Mouse (Mus musculus) brain, embryonic 14.5 days (tissue): ENCODE data around the gene Rims1. TPM values are rescaled to one million over a fixed set of nuclear protein-coding genes. Genes with fewer than 3 reads are reported as not detected.

Experiments used
- DNase-seq: peaks from one replicate; pipeline ENCODE4 v3.0.0-alpha.2; 2011; ENCODE audit warnings: low read depth
- CTCF ChIP-seq: fragments of 200-500 bp; IDR thresholded peaks from 2 replicates; pipeline ENCODE4 v1.5.1; 2012; ENCODE audit warnings: inconsistent platforms, mild to moderate bottlenecking, moderate library complexity, borderline replicate concordance; ENCODE audit not compliant: insufficient read depth, insufficient read length; ENCODE audit errors: extremely low read depth
- POLR2A ChIP-seq: fragments of 200-500 bp; IDR thresholded peaks from 2 replicates; pipeline ENCODE4 v1.6.1; 2012; ENCODE audit warnings: mild to moderate bottlenecking, inconsistent platforms, borderline replicate concordance; ENCODE audit not compliant: poor library complexity, insufficient read depth, insufficient read length, severe bottlenecking; ENCODE audit errors: extremely low read depth
- polyA plus RNA-seq: library from polyadenylated mRNA; depleted of rRNA; stranded (reverse); fragments of >200 nt; gene quantifications from 2 replicates; pipeline ENCODE4 v1.2.3, GENCODE M21; 2012; rRNA removed

The Rims1 gene
- 16.1 and 37.9 TPM in 2 replicates for polyA plus RNA-seq

DNA sequence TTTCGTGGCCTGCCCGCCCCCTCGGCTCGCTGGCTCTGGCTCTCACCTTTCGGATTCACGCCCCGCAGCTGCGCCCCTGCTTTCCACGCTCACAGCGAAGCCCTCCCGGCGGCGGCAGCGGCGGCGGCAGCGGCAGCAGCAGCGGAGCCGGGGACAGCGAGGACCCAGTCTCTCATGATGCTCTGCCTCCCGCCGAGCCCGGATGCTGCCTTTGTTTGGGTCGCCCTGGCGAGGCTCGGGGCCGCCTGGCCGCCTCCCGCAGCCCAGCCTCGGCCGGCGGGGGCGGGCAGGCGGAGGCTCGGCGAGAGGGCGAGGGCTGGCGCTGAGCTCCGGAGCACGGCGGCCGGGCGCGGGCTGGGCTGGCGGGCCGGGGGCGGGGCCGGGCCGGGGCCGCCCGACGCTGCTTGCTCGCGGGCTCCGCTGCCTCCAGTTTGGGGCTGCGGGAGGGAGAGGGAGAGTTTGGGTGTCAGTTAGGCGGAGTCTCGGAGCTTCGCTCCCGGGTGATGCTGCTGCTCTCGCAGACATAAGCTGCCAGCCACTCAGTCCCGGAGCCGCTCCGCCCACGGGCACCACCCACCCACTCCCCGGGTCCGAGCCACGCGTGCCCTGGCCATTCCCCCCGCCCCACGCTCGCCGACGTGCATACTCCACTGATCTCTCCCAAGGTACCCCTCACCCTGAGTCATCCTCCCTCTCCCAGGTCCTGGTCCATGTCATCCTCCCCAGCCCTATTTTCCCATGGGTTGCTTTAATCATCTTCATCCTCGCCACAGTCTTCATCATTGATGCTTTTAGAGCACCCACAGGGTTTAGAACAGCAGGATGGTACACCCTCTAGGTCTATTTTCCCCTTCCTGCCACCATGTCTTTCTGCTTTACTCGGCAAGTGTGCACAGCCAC, at the start of gene Rims1:
Rims1 (minus strand) TSS at position 269 of the 900 bp plus-strand sequence.
- TF ChIP-seq CTCF (no peak), POLR2A (peak; percentile 29)
- DNase-seq: peak; percentile 84

DNA sequence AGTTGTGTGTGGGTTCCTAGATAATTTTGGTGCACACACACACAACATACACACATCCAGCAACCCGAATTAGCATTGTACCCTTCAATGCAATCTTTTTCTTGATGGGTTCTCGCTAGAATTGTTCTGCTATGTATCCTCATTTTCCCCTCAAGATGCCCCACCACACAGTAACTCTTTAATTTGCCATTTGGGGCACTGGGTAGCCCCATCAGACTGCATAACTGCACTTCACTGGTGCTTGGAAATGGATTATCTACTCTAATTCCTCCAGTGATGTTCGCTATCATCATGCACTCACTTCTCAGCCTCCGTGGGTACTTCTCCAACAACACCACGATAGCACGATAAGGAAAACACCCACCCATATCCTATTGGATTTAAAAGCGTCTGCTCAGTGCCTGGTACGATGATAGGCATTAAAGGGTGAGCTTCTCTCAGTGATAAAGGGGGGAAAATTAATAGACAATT, 867 bp upstream of the Rims1 start:
- no peak for DNase-seq
- TF ChIP-seq POLR2A (no peak), CTCF (no peak)

DNA sequence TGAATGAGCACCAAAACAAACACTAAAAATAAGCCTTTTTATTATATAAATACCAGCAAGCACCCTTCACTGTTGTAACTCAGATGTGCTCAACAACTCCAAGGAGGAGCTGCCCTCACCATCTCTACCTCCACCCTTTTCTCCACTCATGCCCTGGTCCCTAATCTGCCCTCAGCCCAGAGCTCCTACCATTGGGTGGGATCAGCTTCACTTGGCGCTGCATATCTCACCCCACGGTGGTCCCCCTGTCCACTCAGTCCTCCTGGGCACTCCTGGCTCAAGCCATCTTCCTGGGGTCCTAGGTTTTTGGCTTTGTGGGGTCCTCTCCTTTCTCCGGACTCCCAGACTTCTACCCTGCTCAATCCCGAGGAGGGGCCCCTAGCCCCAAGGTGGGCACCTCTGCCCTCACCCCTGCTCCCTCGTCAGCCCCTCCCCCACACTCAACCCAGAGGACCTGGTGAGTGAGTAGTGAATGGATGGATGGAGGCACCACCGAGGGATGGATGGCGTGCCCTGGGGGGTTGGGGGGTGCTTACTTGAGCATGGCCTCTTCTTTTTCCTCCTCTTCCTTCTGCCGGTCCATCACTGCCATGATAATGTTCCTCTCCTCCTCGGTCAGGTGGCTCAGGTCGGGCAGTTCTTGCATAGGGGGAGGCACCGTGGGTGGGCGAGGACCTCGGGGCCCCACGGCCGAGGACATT, 619 bp downstream of the Rims1 start:
- TF ChIP-seq CTCF (no peak), POLR2A (no peak)
- DNase-seq: no peak

DNA sequence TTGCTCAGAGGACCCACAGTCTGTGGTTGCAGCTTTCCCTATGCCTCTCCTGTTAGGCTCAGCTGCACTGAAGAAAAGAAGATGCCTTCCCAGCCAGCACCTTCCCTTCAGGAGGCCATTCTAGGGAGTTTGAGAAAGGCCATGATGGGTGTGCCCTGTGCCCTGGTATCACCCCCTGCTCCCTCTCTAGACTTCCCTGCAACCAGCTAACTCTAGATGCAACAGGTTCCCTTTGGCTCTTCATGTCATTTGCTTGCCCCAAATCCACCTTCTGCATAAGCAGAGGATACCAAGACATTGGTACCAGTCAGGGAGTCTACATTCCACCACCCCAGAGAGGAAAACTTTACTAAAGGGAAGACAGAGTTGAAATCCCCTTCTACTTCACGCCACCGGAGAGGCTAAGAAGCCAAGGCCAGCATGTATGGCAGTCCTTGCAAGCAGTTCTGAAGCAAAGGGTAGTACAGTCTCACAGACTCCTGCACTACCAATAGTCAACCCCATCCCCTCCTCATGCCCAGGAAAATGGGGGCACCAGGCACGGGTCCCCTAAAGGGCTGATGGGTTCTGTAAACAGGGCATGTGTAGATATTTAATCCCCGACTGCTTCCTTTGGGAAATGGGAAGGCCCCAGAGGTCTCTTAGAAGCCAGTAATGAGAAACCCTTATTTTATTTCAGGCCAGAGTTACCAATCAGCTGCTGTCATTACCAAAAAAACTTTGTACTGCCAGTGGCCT, 1.5 kb downstream of the Rims1 start:
- TF ChIP-seq POLR2A (no peak), CTCF (no peak)
- DNase-seq: no peak

DNA sequence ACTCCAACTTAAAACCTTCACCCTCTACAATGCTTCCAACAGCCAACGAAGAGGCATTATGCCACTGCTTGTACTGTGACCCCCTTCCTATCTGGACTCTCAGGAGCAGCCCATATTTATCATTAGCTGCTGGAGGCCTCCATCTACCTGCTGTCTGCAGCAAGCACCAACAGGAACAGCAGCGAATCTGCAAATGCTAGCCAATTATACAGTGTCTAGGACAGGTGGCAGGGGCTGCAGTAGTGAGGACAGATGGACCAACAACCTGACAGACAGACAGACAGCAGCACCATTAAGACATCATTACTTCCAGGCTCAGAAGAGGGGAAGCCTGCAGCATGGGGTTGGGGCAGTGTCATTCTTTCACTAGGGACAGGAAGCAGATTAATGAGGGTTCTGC, 2.3 kb downstream of the Rims1 start:
- TF ChIP-seq CTCF: no peak
- TF ChIP-seq POLR2A: no peak
- peak; percentile 9 for DNase-seq

DNA sequence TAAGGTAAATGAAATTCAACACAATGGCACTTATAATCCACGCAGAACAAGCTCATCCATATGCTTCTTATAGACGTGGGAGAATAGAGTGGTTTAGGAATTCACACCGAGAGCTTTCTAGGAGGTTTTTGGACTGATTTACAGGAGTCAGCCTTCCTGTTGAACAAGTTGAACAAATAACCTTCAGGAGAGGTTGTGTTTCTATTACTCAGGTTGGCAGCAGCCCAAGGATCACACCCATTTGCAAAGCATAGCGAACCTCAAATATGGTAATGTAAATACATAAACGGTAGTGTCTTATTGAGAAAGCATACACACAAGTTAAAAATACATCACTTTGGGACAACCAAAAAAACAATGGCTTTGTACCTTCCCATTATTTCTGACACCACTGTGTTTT, 5.5 kb downstream of the Rims1 start:
- no peak for TF ChIP-seq POLR2A
- TF ChIP-seq CTCF: no peak
- DNase-seq: no peak

DNA sequence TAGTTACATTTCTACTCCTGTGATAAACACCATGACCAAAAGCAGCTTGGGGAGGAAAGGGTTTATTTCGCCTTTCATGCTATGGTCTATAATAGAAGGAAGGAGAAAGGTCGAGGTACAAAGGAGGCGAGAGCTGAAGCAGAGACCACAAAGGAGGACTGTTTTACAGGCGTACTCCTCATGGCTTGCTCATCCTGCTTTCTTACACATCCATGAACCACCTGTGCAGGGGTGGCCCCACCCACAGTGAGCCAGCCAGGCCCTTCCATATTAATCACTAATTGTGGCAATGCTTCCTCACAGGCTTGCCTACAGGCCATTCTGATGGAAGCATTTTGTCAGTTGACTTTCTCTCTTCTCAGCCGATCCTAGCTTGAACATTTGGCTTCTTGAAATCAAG, 8.7 kb downstream of the Rims1 start:
- no peak for TF ChIP-seq POLR2A
- TF ChIP-seq CTCF: no peak
- no peak for DNase-seq

DNA sequence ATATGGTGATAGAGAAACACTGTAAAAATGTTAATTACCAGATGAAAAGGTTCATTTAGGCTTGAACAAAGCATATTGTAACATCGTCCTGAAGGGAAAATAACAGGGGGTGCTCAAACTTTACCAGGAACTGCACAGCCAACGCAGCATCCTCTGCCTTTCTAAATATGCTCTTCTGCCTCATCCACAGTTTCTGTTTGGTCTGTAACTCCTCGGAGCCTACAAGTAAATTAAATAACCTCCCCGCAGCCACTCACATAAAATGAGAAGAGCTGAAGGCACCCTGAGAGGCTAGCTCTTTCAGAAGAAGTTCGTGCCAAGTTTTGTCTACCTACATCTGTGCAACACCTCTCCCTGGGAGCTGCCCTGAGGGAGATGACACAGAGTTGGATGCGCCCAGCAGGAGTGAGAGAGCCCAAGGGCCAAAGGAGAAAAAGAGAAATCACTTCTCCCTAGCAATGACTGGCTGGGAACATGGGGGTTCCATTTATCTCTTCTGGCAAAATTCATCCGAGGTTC, 16.3 kb downstream of the Rims1 start:
- TF ChIP-seq CTCF (no peak), POLR2A (no peak)
- no peak for DNase-seq

DNA sequence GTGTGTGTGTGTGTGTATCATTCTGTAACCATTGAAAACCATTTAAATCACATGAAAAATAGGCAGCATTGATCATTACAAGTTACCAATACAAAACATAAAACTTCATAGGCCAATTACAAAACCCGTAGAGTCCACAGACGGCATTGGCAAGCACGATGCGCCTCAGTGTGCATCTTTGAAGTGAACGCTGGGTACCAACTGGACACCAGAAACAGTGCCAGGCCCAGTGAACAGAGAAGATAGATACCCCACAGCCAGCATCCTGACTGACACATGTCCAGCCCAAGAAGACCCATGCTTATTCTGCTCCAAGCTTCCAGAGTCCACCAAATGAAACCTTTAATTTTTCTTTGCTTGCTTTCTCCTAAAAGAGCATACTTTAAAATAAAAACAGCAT, 18.2 kb downstream of the Rims1 start:
- DNase-seq: no peak
- no peak for TF ChIP-seq POLR2A
- no peak for TF ChIP-seq CTCF

DNA sequence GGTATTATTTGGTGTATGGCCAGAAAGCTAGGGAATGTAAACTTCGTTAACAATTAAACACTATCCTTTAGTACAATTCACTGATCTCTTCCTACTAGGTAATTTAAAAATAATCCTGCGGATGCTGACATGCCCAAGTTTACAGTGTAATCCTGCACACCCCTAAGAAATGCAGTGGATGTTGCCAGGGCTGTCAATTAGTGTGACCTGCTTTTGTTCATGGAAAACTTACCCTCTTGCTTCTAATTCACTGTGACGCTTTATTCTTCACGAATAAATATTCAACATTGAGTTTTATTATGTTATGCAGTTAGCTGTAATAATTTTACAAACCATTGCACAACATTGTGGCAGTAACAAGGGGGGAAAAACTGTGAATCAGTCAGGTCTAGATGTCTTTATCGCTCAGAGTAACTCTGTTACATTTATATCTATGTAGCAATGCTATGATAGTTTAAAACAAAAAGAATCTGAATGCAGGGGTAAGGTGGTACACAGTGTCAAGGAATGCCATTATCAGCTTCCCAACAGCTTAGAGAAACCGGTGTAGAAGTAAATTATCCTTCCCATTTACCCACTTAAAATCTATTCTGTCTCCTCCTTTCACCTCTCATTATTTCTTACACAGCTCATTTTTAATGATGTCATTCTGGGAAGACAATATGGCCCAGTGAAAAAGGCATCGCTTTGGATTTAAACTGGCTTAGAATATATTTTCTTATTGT, 35.1 kb downstream of the Rims1 start:
- TF ChIP-seq POLR2A (no peak), CTCF (no peak)
- DNase-seq: peak; percentile 46
